Mouse (Mus musculus) hindbrain, embryonic 12.5 days (tissue): ENCODE measurements around the gene Gtsf1l. TPM values are rescaled to one million over a fixed set of nuclear protein-coding genes. Genes with fewer than 3 reads are reported as not detected.
"Not testable (repeated sequence)": the region's sequence is repeated elsewhere in the genome, so short reads cannot be mapped to it uniquely, and the experiment has no call there.

Experiments used
- ATAC-seq: fragments of 200-750 bp; cut with Nextera tagmentation; 2 replicates; pipeline ENCODE4 v1.8.0; 2017; ENCODE audit warnings: moderate TSS enrichment; ENCODE audit not compliant: low FRiP score
- H3K27ac ChIP-seq: fragments of 300-500 bp; sonication (generic); 2 replicates; pipeline ENCODE4 v1.5.1; 2016; ENCODE audit warnings: mild to moderate bottlenecking
- H3K27me3 ChIP-seq: fragments of 300-500 bp; sonication (generic); 2 replicates; pipeline ENCODE4 v1.6.1; 2016; ENCODE audit warnings: mild to moderate bottlenecking
- H3K36me3 ChIP-seq: fragments of 300-500 bp; sonication (generic); 2 replicates; pipeline ENCODE4 v1.6.1; 2016; ENCODE audit warnings: mild to moderate bottlenecking
- H3K4me1 ChIP-seq: fragments of 300-500 bp; sonication (generic); 2 replicates; pipeline ENCODE4 v1.6.1; 2016
- H3K4me2 ChIP-seq: fragments of 300-500 bp; sonication (generic); replicated peaks from 2 replicates; pipeline ENCODE4 v1.6.1; 2016; ENCODE audit warnings: mild to moderate bottlenecking
- H3K4me3 ChIP-seq: fragments of 300-500 bp; sonication (generic); 2 replicates; pipeline ENCODE4 v1.5.1; 2016; ENCODE audit warnings: mild to moderate bottlenecking
- H3K9ac ChIP-seq: fragments of 300-500 bp; sonication (generic); 2 replicates; pipeline ENCODE4 v1.6.1; 2016; ENCODE audit warnings: mild to moderate bottlenecking, moderate library complexity
- H3K9me3 ChIP-seq: fragments of 300-500 bp; sonication (generic); replicated peaks from 2 replicates; pipeline ENCODE4 v1.6.1; 2016; ENCODE audit warnings: mild to moderate bottlenecking
- WGBS: fragments of 180-500 bp; shearing (Covaris S2); methylation state at CpG from one replicate; pipeline ENCODE4 v1.1.7; 2016; 5-methylcytosine and 5-hydroxymethylcytosine counted together
- polyA plus RNA-seq: library from polyadenylated mRNA; unstranded; fragments of >200 nt; fragmentation: Nextera tagmentation; extraction: Ambion mirVana; gene quantifications from 2 replicates; pipeline ENCODE4 v1.2.1, GENCODE M21; 2016

Gene Gtsf1l
- polyA plus RNA-seq, 1 experiment from 2014 or later = not detected

- H3K27ac ChIP-seq = no peak overlapping the region
- peaks cover 3% of the 10 kb centered on the region for H3K4me1 ChIP-seq
- no peak overlapping the region for H3K4me2 ChIP-seq
- H3K9me3 ChIP-seq = no peaks in the 10 kb centered on the region
- no peaks in the 10 kb centered on the region; the same call in 1 of the 2 replicates for H3K27me3 ChIP-seq
- no peak for ATAC-seq
- H3K4me3 ChIP-seq = no peak overlapping the region
- 0 out of 2 replicates have a peak, but pooled peaks cover 10% of the 10 kb centered on the region for H3K36me3 ChIP-seq
- 89% methylated on average over 6 of the region's 6 CpGs for WGBS
- no peak overlapping the region for H3K9ac ChIP-seq
Measured at GRCm38 (mm10) chr2:163060630-163061029, 27.0 kb downstream of the Gtsf1l start.

- not testable (repeated sequence) for H3K27me3 ChIP-seq, H3K9me3 ChIP-seq, ATAC-seq, H3K27ac ChIP-seq, H3K4me3 ChIP-seq, H3K4me2 ChIP-seq, H3K36me3 ChIP-seq, H3K9ac ChIP-seq
- 88% methylated on average over 7 of the region's 7 CpGs for WGBS
- H3K4me1 ChIP-seq = peaks cover 14% of the 10 kb centered on the region
Measured at GRCm38 (mm10) chr2:163058981-163059380, 28.7 kb downstream of the Gtsf1l start.

- ATAC-seq = no peak
- no peaks in the 10 kb centered on the region for H3K36me3 ChIP-seq
- WGBS = 93% methylated on average over 9 of the region's 9 CpGs
- no peaks in the 10 kb centered on the region; the same call in 1 of the 2 replicates for H3K27me3 ChIP-seq
- no peak overlapping the region for H3K27ac ChIP-seq
- no peaks in the 10 kb centered on the region for H3K9me3 ChIP-seq
- peaks cover 17% of the 10 kb centered on the region for H3K4me1 ChIP-seq
- no peak overlapping the region for H3K4me2 ChIP-seq
- no peak overlapping the region for H3K4me3 ChIP-seq
- no peak overlapping the region for H3K9ac ChIP-seq
Measured at GRCm38 (mm10) chr2:163056584-163056983, 31.1 kb downstream of the Gtsf1l start.

GRCm38 (mm10) chr2:163055715-163056114, 31.9 kb downstream of the Gtsf1l start:
- 41% methylated on average over 5 of the region's 5 CpGs for WGBS
- H3K9me3 ChIP-seq = no peaks in the 10 kb centered on the region
- peak overlapping the region; percentile 67 for H3K9ac ChIP-seq
- peak overlapping the region; percentile 68 for H3K4me3 ChIP-seq
- H3K4me2 ChIP-seq = peak overlapping the region; percentile 99
- no peak for ATAC-seq
- no peak overlapping the region for H3K27ac ChIP-seq
- no peaks in the 10 kb centered on the region for H3K36me3 ChIP-seq
- peaks cover 17% of the 10 kb centered on the region for H3K4me1 ChIP-seq
- no peaks in the 10 kb centered on the region; the same call in 1 of the 2 replicates for H3K27me3 ChIP-seq

GRCm38 (mm10) chr2:163054891-163055494, 32.7 kb downstream of the Gtsf1l start:
- Histone ChIP-seq H3K4me3 (peak overlapping the region; percentile 68), H3K36me3 (no peaks in the 10 kb centered on the region), H3K27me3 (no peaks in the 10 kb centered on the region; the same call in 1 of the 2 replicates), H3K4me1 (peaks cover 17% of the 10 kb centered on the region), H3K27ac (no peak overlapping the region), H3K9me3 (no peaks in the 10 kb centered on the region), H3K4me2 (peak overlapping the region; percentile 99), H3K9ac (peak overlapping the region; percentile 67)
- under 1% methylated on average over 37 of the region's 38 CpGs for WGBS
- peak; percentile 23 for ATAC-seq

GRCm38 (mm10) chr2:163054335-163054840, 33.3 kb downstream of the Gtsf1l start, which contains the start of gene Mybl2:
Gene Mybl2 (plus strand): TSS chr2:163054687.
- peak; percentile 98 for ATAC-seq
- H3K4me3 ChIP-seq = peak within 1 kb of the TSS; percentile 68
- H3K9ac ChIP-seq = peak within 1 kb of the TSS; percentile 67
- WGBS = under 1% methylated on average over 47 of the region's 48 CpGs
- H3K36me3 ChIP-seq = no peaks in the 10 kb centered on the region
- no peak within 1 kb of the TSS for H3K27ac ChIP-seq
- peaks cover 17% of the 10 kb centered on the region for H3K4me1 ChIP-seq
- peak within 1 kb of the TSS; percentile 99 for H3K4me2 ChIP-seq
- H3K27me3 ChIP-seq = no peaks in the 10 kb centered on the region; the same call in 1 of the 2 replicates
- no peaks in the 10 kb centered on the region for H3K9me3 ChIP-seq

- no peak overlapping the region for H3K9ac ChIP-seq
- H3K27me3 ChIP-seq = no peaks in the 10 kb centered on the region; the same call in 1 of the 2 replicates
- H3K4me3 ChIP-seq = no peak overlapping the region
- H3K4me1 ChIP-seq = peaks cover 17% of the 10 kb centered on the region
- H3K36me3 ChIP-seq = peaks cover 5% of the 10 kb centered on the region; the same call in 1 of the 2 replicates
- H3K27ac ChIP-seq = no peak overlapping the region
- 66% methylated on average over 4 of the region's 4 CpGs for WGBS
- no peak for ATAC-seq
- H3K4me2 ChIP-seq = no peak overlapping the region
- H3K9me3 ChIP-seq = no peaks in the 10 kb centered on the region
Measured at GRCm38 (mm10) chr2:163052826-163053225, 34.8 kb downstream of the Gtsf1l start.

- H3K4me1 ChIP-seq = peaks cover 17% of the 10 kb centered on the region
- WGBS = 46% methylated on average over 4 of the region's 4 CpGs
Measured at GRCm38 (mm10) chr2:163052101-163052500, 35.6 kb downstream of the Gtsf1l start.

GRCm38 (mm10) chr2:163051691-163052090, 36.0 kb downstream of the Gtsf1l start:
- Histone ChIP-seq H3K9ac (no peak overlapping the region), H3K9me3 (no peaks in the 10 kb centered on the region), H3K4me1 (peaks cover 17% of the 10 kb centered on the region), H3K27ac (no peak overlapping the region), H3K4me2 (no peak overlapping the region), H3K27me3 (no peaks in the 10 kb centered on the region; the same call in 1 of the 2 replicates), H3K4me3 (no peak overlapping the region), H3K36me3 (peaks cover 12% of the 10 kb centered on the region)
- 78% methylated on average over 1 of the region's 1 CpGs for WGBS
- no peak for ATAC-seq

More at GRCm38 (mm10) chr2:163052101-163052500, 35.6 kb downstream of the Gtsf1l start:
- Histone ChIP-seq H3K9me3 (no peaks in the 10 kb centered on the region), H3K36me3 (peaks cover 8% of the 10 kb centered on the region), H3K4me2 (no peak overlapping the region), H3K27ac (no peak overlapping the region), H3K27me3 (no peaks in the 10 kb centered on the region; the same call in 1 of the 2 replicates), H3K9ac (no peak overlapping the region), H3K4me3 (no peak overlapping the region)
- ATAC-seq = no peak

- H3K9me3 ChIP-seq = no peaks in the 10 kb centered on the region
- ATAC-seq = no peak
- 97% methylated on average over 2 of the region's 2 CpGs for WGBS
- no peak overlapping the region for H3K4me2 ChIP-seq
- H3K9ac ChIP-seq = no peak overlapping the region
- peaks cover 5% of the 10 kb centered on the region for H3K4me1 ChIP-seq
- peaks cover 34% of the 10 kb centered on the region for H3K36me3 ChIP-seq
- no peak overlapping the region for H3K4me3 ChIP-seq
- no peaks in the 10 kb centered on the region for H3K27me3 ChIP-seq
- no peak overlapping the region for H3K27ac ChIP-seq
Measured at GRCm38 (mm10) chr2:163049116-163049515, 38.5 kb downstream of the Gtsf1l start.

GRCm38 (mm10) chr2:163048125-163048524, 39.5 kb downstream of the Gtsf1l start:
- H3K36me3 ChIP-seq = peaks cover 42% of the 10 kb centered on the region
- no peaks in the 10 kb centered on the region for H3K27me3 ChIP-seq
- WGBS = 5% methylated on average over 10 of the region's 10 CpGs
- no peaks in the 10 kb centered on the region for H3K4me1 ChIP-seq
- no peaks in the 10 kb centered on the region for H3K9me3 ChIP-seq
- no peak overlapping the region for H3K9ac ChIP-seq
- peak overlapping the region; percentile 38 for H3K4me2 ChIP-seq
- ATAC-seq = no peak
- no peak overlapping the region for H3K4me3 ChIP-seq
- H3K27ac ChIP-seq = no peak overlapping the region

GRCm38 (mm10) chr2:163039940-163040339, 47.7 kb downstream of the Gtsf1l start:
- H3K4me1 ChIP-seq = no peaks in the 10 kb centered on the region
- H3K9me3 ChIP-seq = no peaks in the 10 kb centered on the region
- no peak overlapping the region for H3K27ac ChIP-seq
- H3K36me3 ChIP-seq = peaks cover 90% of the 10 kb centered on the region
- WGBS = 89% methylated on average over 7 of the region's 7 CpGs
- no peak overlapping the region for H3K4me3 ChIP-seq
- ATAC-seq = no peak
- H3K9ac ChIP-seq = no peak overlapping the region
- H3K4me2 ChIP-seq = no peak overlapping the region
- H3K27me3 ChIP-seq = no peaks in the 10 kb centered on the region
